Mouse (Mus musculus) neural tube, embryonic 11.5 days (tissue): Measurements from ENCODE around the gene Maml3. TPM values are rescaled to one million over a fixed set of nuclear protein-coding genes. Genes with fewer than 3 reads are reported as not detected.
A peak's percentile ranks its signal among the peaks of the same experiment; 100 is the strongest.

Experiments used
- ATAC-seq: fragments of 200-750 bp; cut with Nextera tagmentation; 2 replicates; pipeline ENCODE4 v1.8.0; 2017; ENCODE audit warnings: moderate number of reproducible peaks, mild to moderate bottlenecking, moderate TSS enrichment, moderate library complexity; ENCODE audit not compliant: insufficient read depth, low FRiP score, low TSS enrichment
- DNase-seq: peaks from one replicate; pipeline ENCODE4 v3.0.0-alpha.2; 2015; ENCODE audit warnings: low spot score
- H3K27ac ChIP-seq: fragments of 300-500 bp; sonication (generic); 2 replicates; pipeline ENCODE4 v1.5.1; 2014; ENCODE audit warnings: low read depth, mild to moderate bottlenecking, low read length
- H3K27me3 ChIP-seq: fragments of 300-500 bp; sonication (generic); 2 replicates; pipeline ENCODE4 v1.6.1; 2014; ENCODE audit warnings: mild to moderate bottlenecking, low read length, mixed read lengths; ENCODE audit not compliant: control insufficient read depth, insufficient read depth
- H3K36me3 ChIP-seq: fragments of 300-500 bp; sonication (generic); 2 replicates; pipeline ENCODE4 v1.6.1; 2014; ENCODE audit warnings: mild to moderate bottlenecking, low read length, moderate library complexity, mixed read lengths; ENCODE audit not compliant: control insufficient read depth, insufficient read depth
- H3K4me1 ChIP-seq: fragments of 300-500 bp; sonication (generic); 2 replicates; pipeline ENCODE4 v1.6.1; 2014; ENCODE audit warnings: low read length, mixed read lengths; ENCODE audit not compliant: control insufficient read depth, insufficient read depth
- H3K4me2 ChIP-seq: fragments of 300-500 bp; sonication (generic); 2 replicates; pipeline ENCODE4 v1.6.1; 2014; ENCODE audit warnings: low read depth, mild to moderate bottlenecking, moderate library complexity
- H3K4me3 ChIP-seq: fragments of 300-500 bp; sonication (generic); 2 replicates; pipeline ENCODE4 v1.5.1; 2014; ENCODE audit warnings: low read depth, low read length
- H3K9ac ChIP-seq: fragments of 300-500 bp; sonication (generic); 2 replicates; pipeline ENCODE4 v1.6.1; 2014; ENCODE audit warnings: mild to moderate bottlenecking, low read length
- H3K9me3 ChIP-seq: fragments of 300-500 bp; sonication (generic); 2 replicates; pipeline ENCODE4 v1.6.1; 2016; ENCODE audit warnings: low read length; ENCODE audit not compliant: control insufficient read depth
- whole genome bisulfite sequencing: fragments of 180-500 bp; shearing (Covaris S2); extraction: QIAGEN DNeasy Blood & Tissue Kit; methylation state at CpG from one replicate; pipeline ENCODE4 v1.1.7; 2014; 5-methylcytosine and 5-hydroxymethylcytosine counted together
- polyA plus RNA-seq: library from polyadenylated mRNA; unstranded; fragments of >200 nt; fragmentation: Nextera tagmentation; extraction: Ambion mirVana; gene quantifications from 2 replicates; pipeline ENCODE4 v1.2.1, GENCODE M21; 2014

Maml3 gene
- polyA plus RNA-seq, 1 experiment from 2014 or later = 8.1 TPM

- no peak for ATAC-seq
- WGBS = 90% methylated on average over 13 of the region's 13 CpGs
These were observed 170.1 kb downstream of the Maml3 start for GRCm38 (mm10) chr3:51934531-51935485.

GRCm38 (mm10) chr3:51928188-51928587 lies 176.7 kb downstream of the Maml3 start:
- no peak overlapping the region for H3K4me3 ChIP-seq
- H3K9ac ChIP-seq = no peak overlapping the region
- no peak overlapping the region for H3K4me2 ChIP-seq
- H3K27ac ChIP-seq = no peak overlapping the region
- 75% methylated on average over 14 of the region's 14 CpGs for WGBS
- no peaks in the 10 kb centered on the region for H3K36me3 ChIP-seq
- peaks cover 21% of the 10 kb centered on the region for H3K4me1 ChIP-seq
- DNase-seq (no peak), ATAC-seq (no peak)
- H3K27me3 ChIP-seq = no peaks in the 10 kb centered on the region
- no peaks in the 10 kb centered on the region for H3K9me3 ChIP-seq

More at GRCm38 (mm10) chr3:51934531-51935485, 170.1 kb downstream of the Maml3 start:
- Histone ChIP-seq H3K36me3 (no peaks in the 10 kb centered on the region), H3K4me1 (no peaks in the 10 kb centered on the region), H3K27me3 (no peaks in the 10 kb centered on the region), H3K4me2 (no peak overlapping the region), H3K9me3 (no peaks in the 10 kb centered on the region), H3K27ac (0 out of 2 replicates have a peak overlapping the region, but pooled peaks have one; percentile 4), H3K9ac (no peak overlapping the region), H3K4me3 (no peak overlapping the region)
- DNase-seq = no peak

GRCm38 (mm10) chr3:51927591-51927990 lies 177.3 kb downstream of the Maml3 start:
- WGBS = 54% methylated on average over 7 of the region's 7 CpGs
- H3K27ac ChIP-seq = no peak overlapping the region
- H3K4me1 ChIP-seq = peaks cover 21% of the 10 kb centered on the region
- DNase-seq = no peak
- no peak overlapping the region for H3K4me2 ChIP-seq
- no peak overlapping the region for H3K9ac ChIP-seq
- ATAC-seq = peak; percentile 60; the same call in 1 of the 2 replicates
- H3K4me3 ChIP-seq = no peak overlapping the region
- H3K27me3 ChIP-seq = no peaks in the 10 kb centered on the region
- no peaks in the 10 kb centered on the region for H3K9me3 ChIP-seq
- no peaks in the 10 kb centered on the region for H3K36me3 ChIP-seq

GRCm38 (mm10) chr3:51927043-51927442 lies 177.8 kb downstream of the Maml3 start:
- H3K4me1 ChIP-seq = peaks cover 21% of the 10 kb centered on the region
- no peaks in the 10 kb centered on the region for H3K36me3 ChIP-seq
- no peak overlapping the region for H3K9ac ChIP-seq
- ATAC-seq (peak; percentile 72; the same call in 1 of the 2 replicates), DNase-seq (peak; percentile 34)
- H3K4me3 ChIP-seq = no peak overlapping the region
- no peaks in the 10 kb centered on the region for H3K9me3 ChIP-seq
- H3K4me2 ChIP-seq = no peak overlapping the region
- H3K27ac ChIP-seq = no peak overlapping the region
- no peaks in the 10 kb centered on the region for H3K27me3 ChIP-seq
- WGBS = 28% methylated on average over 6 of the region's 6 CpGs

- Histone ChIP-seq H3K36me3 (no peaks in the 10 kb centered on the region), H3K4me3 (no peak overlapping the region), H3K9me3 (no peaks in the 10 kb centered on the region), H3K9ac (no peak overlapping the region), H3K27me3 (no peaks in the 10 kb centered on the region), H3K27ac (no peak overlapping the region), H3K4me1 (peaks cover 21% of the 10 kb centered on the region), H3K4me2 (no peak overlapping the region)
- ATAC-seq = no peak
- DNase-seq = no peak
- 79% methylated on average over 2 of the region's 2 CpGs for WGBS
These were observed 179.1 kb downstream of the Maml3 start for GRCm38 (mm10) chr3:51925758-51926157.

GRCm38 (mm10) chr3:51924636-51925035 lies 180.2 kb downstream of the Maml3 start:
- Histone ChIP-seq H3K4me2 (no peak overlapping the region), H3K4me3 (no peak overlapping the region), H3K4me1 (peaks cover 21% of the 10 kb centered on the region), H3K9ac (no peak overlapping the region), H3K9me3 (no peaks in the 10 kb centered on the region; the same call in 1 of the 2 replicates), H3K27ac (no peak overlapping the region), H3K36me3 (no peaks in the 10 kb centered on the region; the same call in 1 of the 2 replicates), H3K27me3 (no peaks in the 10 kb centered on the region)
- 76% methylated on average over 5 of the region's 5 CpGs for WGBS
- ATAC-seq (no peak), DNase-seq (no peak)

GRCm38 (mm10) chr3:51923800-51924199 lies 181.1 kb downstream of the Maml3 start:
- DNase-seq (no peak), ATAC-seq (no peak)
- no peaks in the 10 kb centered on the region for H3K27me3 ChIP-seq
- H3K36me3 ChIP-seq = no peaks in the 10 kb centered on the region; the same call in 1 of the 2 replicates
- no peak overlapping the region for H3K27ac ChIP-seq
- peaks cover 21% of the 10 kb centered on the region for H3K4me1 ChIP-seq
- no peak overlapping the region for H3K4me3 ChIP-seq
- no peak overlapping the region for H3K9ac ChIP-seq
- no peaks in the 10 kb centered on the region; the same call in 1 of the 2 replicates for H3K9me3 ChIP-seq
- 84% methylated on average over 6 of the region's 6 CpGs for WGBS
- no peak overlapping the region for H3K4me2 ChIP-seq

- H3K27ac ChIP-seq = no peak overlapping the region
- H3K27me3 ChIP-seq = no peaks in the 10 kb centered on the region
- 76% methylated on average over 4 of the region's 4 CpGs for WGBS
- no peak overlapping the region for H3K4me3 ChIP-seq
- H3K36me3 ChIP-seq = no peaks in the 10 kb centered on the region; the same call in 1 of the 2 replicates
- no peak for ATAC-seq
- no peak for DNase-seq
- peaks cover 13% of the 10 kb centered on the region for H3K4me1 ChIP-seq
- H3K9ac ChIP-seq = no peak overlapping the region
- no peaks in the 10 kb centered on the region; the same call in 1 of the 2 replicates for H3K9me3 ChIP-seq
- no peak overlapping the region for H3K4me2 ChIP-seq
These were observed 188.0 kb downstream of the Maml3 start for GRCm38 (mm10) chr3:51916902-51917301.
